11 mouse cellular contexts compared by ENCODE assay signal in genomic region chr11:6629655-6630054, GRCm38 (mm10). TPM values are rescaled to one million over a fixed set of nuclear protein-coding genes. Genes with fewer than 3 reads are reported as not detected.
DNase-seq lines count a peak whose midpoint lies in the region; ATAC-seq and TF ChIP-seq lines count a peak whose summit lies in the region.
"Had no signal": no experiment of that assay in that cellular context is flagged by ENCODE, and none has a peak within 500 bp of the region (broad histone marks: within the 10 kb centered on the region; RNA-seq: fewer than 3 reads in every experiment).

No protein-coding gene starts in this region.

- DNase-seq in kidney, adult 2 months = peak; percentile 26
- DNase-seq in kidney, adult 8-10 months = no peak
- DNase-seq in MEL-GATA-1-ER (ENCODE audit: extremely low read depth, low read depth) = peak; percentile 58
- DNase-seq in cerebellum, postnatal 36 days = peak; percentile 34 to 48
- peak; percentile 34 to 68 for DNase-seq in spleen, postnatal 10 days (ENCODE audit: low spot score in 2 of 2)

- H3K9me3 ChIP-seq in kidney, embryonic 15.5 days (replicated peaks) = 0 out of 2 replicates have a peak, but pooled peaks cover 3% of the 10 kb centered on the region
- H3K9me3 ChIP-seq: embryonic facial prominence, embryonic 12.5 days; limb, embryonic 13.5 days had no signal

- H3K9ac ChIP-seq in kidney, embryonic 15.5 days = no peak overlapping the region
- H3K9ac ChIP-seq: embryonic facial prominence, embryonic 12.5 days; limb, embryonic 13.5 days had no signal

- no peaks in the 10 kb centered on the region for H3K27me3 ChIP-seq in kidney, adult 2 months (replicated peaks; ENCODE audit: control insufficient read depth, insufficient read depth, low read length)
- no peaks in the 10 kb centered on the region for H3K27me3 ChIP-seq in kidney, embryonic 15.5 days
- H3K27me3 ChIP-seq: embryonic facial prominence, embryonic 12.5 days; limb, embryonic 13.5 days had no signal

- no peak for TF ChIP-seq POLR2A in kidney, adult 2 months (IDR thresholded peaks at IDR 0.05; ENCODE audit: low read depth, low read length)

- peak; percentile 32; the same call in 1 of the 2 replicates for TF ChIP-seq CTCF in kidney, adult 2 months (conservative IDR thresholded peaks at IDR 0.05; ENCODE audit: insufficient read depth, insufficient read length, low read depth, low read length)

- no peak for ATAC-seq in erythroblast, adult 5-6 weeks (replicated peaks; ENCODE audit: low FRiP score, poor library complexity, severe bottlenecking)
- no peak for ATAC-seq in kidney, embryonic 15.5 days (replicated peaks; ENCODE audit: low FRiP score)

- H3K36me3 ChIP-seq in kidney, adult 2 months (ENCODE audit: control insufficient read depth, insufficient read depth, low read length) = no peaks in the 10 kb centered on the region
- H3K36me3 ChIP-seq in kidney, embryonic 15.5 days = peaks cover under 1% of the 10 kb centered on the region; the same call in 1 of the 2 replicates
- H3K36me3 ChIP-seq: embryonic facial prominence, embryonic 12.5 days; limb, embryonic 13.5 days had no signal

- H3K27ac ChIP-seq in kidney, adult 2 months (ENCODE audit: insufficient read depth, low read depth, low read length) = no peak overlapping the region
- no peak overlapping the region for H3K27ac ChIP-seq in kidney, embryonic 15.5 days
- H3K27ac ChIP-seq: embryonic facial prominence, embryonic 12.5 days; limb, embryonic 13.5 days had no signal

- no peak overlapping the region for H3K4me2 ChIP-seq in kidney, embryonic 15.5 days
- H3K4me2 ChIP-seq: embryonic facial prominence, embryonic 12.5 days; limb, embryonic 13.5 days had no signal

- H3K4me1 ChIP-seq in kidney, adult 2 months (ENCODE audit: control insufficient read depth, insufficient read depth, low read length) = peaks cover 8% of the 10 kb centered on the region; the same call in 1 of the 2 replicates
- peaks cover 13% of the 10 kb centered on the region for H3K4me1 ChIP-seq in kidney, embryonic 15.5 days

- H3K4me3 ChIP-seq in kidney, adult 2 months (ENCODE audit: insufficient read depth, low read depth, low read length) = no peak overlapping the region
- no peak overlapping the region for H3K4me3 ChIP-seq in kidney, embryonic 15.5 days (replicated peaks)
- H3K4me3 ChIP-seq: embryonic facial prominence, embryonic 12.5 days; limb, embryonic 13.5 days had no signal

RNA-seq across cellular contexts. Expression of gene Tbrg4, which starts 3.8 kb away (rescaled TPM):
- 73.9 and 85.3 TPM in 2 replicates for polyA plus RNA-seq in kidney, adult 2 months (2012; rRNA removed)
- total RNA-seq in erythroblast, adult 5-6 weeks (2015; ENCODE audit: low replicate concordance) = 8.8 and 10.4 TPM in 2 replicates
- 10.3 and 18.3 TPM in 2 replicates for total RNA-seq in erythroblast, adult 5-6 weeks (2017; ENCODE audit: low replicate concordance)
- 43.0 and 46.4 TPM in 2 replicates for polyA plus RNA-seq in kidney, embryonic 15.5 days (2015; fragmentation: Nextera tagmentation; extraction: Ambion mirVana)

RNA-seq across cellular contexts. Expression of gene Wap, which starts 8.8 kb away (rescaled TPM):
- not detected in 2 replicates for polyA plus RNA-seq in kidney, adult 2 months (2012; rRNA removed)
- not detected in 2 replicates for total RNA-seq in erythroblast, adult 5-6 weeks (2015; ENCODE audit: low replicate concordance)
- total RNA-seq in erythroblast, adult 5-6 weeks (2017; ENCODE audit: low replicate concordance) = not detected in 2 replicates
- not detected in 2 replicates for polyA plus RNA-seq in kidney, embryonic 15.5 days (2015; fragmentation: Nextera tagmentation; extraction: Ambion mirVana)
- total RNA-seq: heart, postnatal 14 days; neutrophil, adult 5-6 weeks had no signal
- polyA plus RNA-seq: embryonic facial prominence, embryonic 12.5 days; limb, embryonic 13.5 days had no signal

RNA-seq across cellular contexts. Expression of gene Nacad, which starts 23.8 kb away (rescaled TPM):
- 2.2 and 2.7 TPM in 2 replicates for polyA plus RNA-seq in kidney, adult 2 months (2012; rRNA removed)
- total RNA-seq in erythroblast, adult 5-6 weeks (2015; ENCODE audit: low replicate concordance) = 0.19 and 2.3 TPM in 2 replicates
- total RNA-seq in erythroblast, adult 5-6 weeks (2017; ENCODE audit: low replicate concordance) = not detected in 2 replicates
- 2.0 and 3.7 TPM in 2 replicates for polyA plus RNA-seq in kidney, embryonic 15.5 days (2015; fragmentation: Nextera tagmentation; extraction: Ambion mirVana)

RNA-seq across cellular contexts. Expression of gene Ramp3, which starts 28.7 kb away (rescaled TPM):
- 40.1 and 41.0 TPM in 2 replicates for polyA plus RNA-seq in kidney, adult 2 months (2012; rRNA removed)
- total RNA-seq in erythroblast, adult 5-6 weeks (2015; ENCODE audit: low replicate concordance) = not detected in 2 replicates
- total RNA-seq in erythroblast, adult 5-6 weeks (2017; ENCODE audit: low replicate concordance) = not detected in 2 replicates
- 10.8 and 11.7 TPM in 2 replicates for polyA plus RNA-seq in kidney, embryonic 15.5 days (2015; fragmentation: Nextera tagmentation; extraction: Ambion mirVana)
- total RNA-seq: neutrophil, adult 5-6 weeks had no signal

Comparison
In these comparisons a context has a peak if more than half of its experiments do, and no peak if none do; other contexts are left out.
1. DNase-seq: peak in kidney, adult 2 months (single experiment), MEL-GATA-1-ER (single experiment), cerebellum, postnatal 36 days (2 of 2) and spleen, postnatal 10 days (2 of 2); none in kidney, adult 8-10 months (0 of 2).